In the genomic region with DNA sequence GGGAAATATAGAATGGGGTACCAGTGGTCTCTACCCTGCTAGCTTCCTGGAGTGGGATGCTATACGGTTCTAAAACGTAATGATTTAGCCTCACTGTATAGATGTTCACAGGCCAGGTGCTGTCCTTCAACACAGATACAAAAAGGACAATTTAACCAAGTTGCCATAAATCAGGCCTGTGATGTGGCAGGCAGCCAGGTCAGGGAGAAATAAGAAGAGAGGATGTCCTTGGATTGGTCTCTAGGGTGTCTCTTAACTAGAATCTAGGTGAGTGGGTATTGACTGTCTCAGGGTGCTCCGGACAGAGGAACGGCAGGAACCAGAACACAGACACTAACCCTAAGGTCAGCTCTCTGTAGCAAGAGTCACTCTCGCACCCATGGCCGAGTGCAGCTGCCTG, we compare ENCODE assay signal across 28 mouse cellular contexts. TPM values are rescaled to one million over a fixed set of nuclear protein-coding genes. Genes with fewer than 3 reads are reported as not detected.
"Had no signal": no experiment of that assay in that cellular context is flagged by ENCODE, and none has a peak within 500 bp of the region (broad histone marks: within the 10 kb centered on the region; RNA-seq: fewer than 3 reads in every experiment).

No protein-coding gene starts in this region.

- H3K9ac ChIP-seq: limb, embryonic 12.5 days; limb, embryonic 15.5 days; liver, embryonic 14.5 days; liver, postnatal 0 days; lung, embryonic 14.5 days; midbrain, embryonic 12.5 days; midbrain, embryonic 15.5 days; neural tube, embryonic 12.5 days; neural tube, embryonic 15.5 days had no signal

- DNase-seq: kidney, postnatal 36 days; layer of hippocampus, postnatal 36 days; left cerebral cortex, postnatal 4 days; liver, postnatal 0 days; lung, embryonic 14.5 days; right cerebral cortex, adult 18-20 months; right cerebral cortex, postnatal 14 days; right cerebral cortex, postnatal 4 days; thymus, adult 18-20 months; thymus, postnatal 36 days had no signal

- H3K27ac ChIP-seq: kidney, postnatal 0 days; limb, embryonic 12.5 days; limb, embryonic 15.5 days; liver, embryonic 14.5 days; macrophage; midbrain, embryonic 12.5 days; midbrain, embryonic 15.5 days; neural tube, embryonic 12.5 days; neural tube, embryonic 15.5 days; stomach, postnatal 0 days had no signal

- H3K9me3 ChIP-seq: limb, embryonic 12.5 days; limb, embryonic 15.5 days; midbrain, embryonic 12.5 days; midbrain, embryonic 15.5 days; neural tube, embryonic 12.5 days; neural tube, embryonic 15.5 days had no signal

- H3K4me2 ChIP-seq: limb, embryonic 12.5 days; limb, embryonic 15.5 days; liver, embryonic 11.5 days; lung, embryonic 14.5 days; midbrain, embryonic 12.5 days; midbrain, embryonic 15.5 days; neural tube, embryonic 12.5 days; neural tube, embryonic 15.5 days had no signal

- H3K4me3 ChIP-seq: limb, embryonic 12.5 days; limb, embryonic 15.5 days; midbrain, embryonic 12.5 days; midbrain, embryonic 15.5 days; neural tube, embryonic 12.5 days; neural tube, embryonic 15.5 days had no signal

- H3K27me3 ChIP-seq: limb, embryonic 15.5 days; midbrain, embryonic 15.5 days; neural tube, embryonic 12.5 days had no signal

- ATAC-seq: liver, postnatal 0 days; lung, postnatal 0 days; midbrain, embryonic 15.5 days had no signal

RNA-seq across cellular contexts. Expression of a gene that starts 6.1 kb away (rescaled TPM):
- total RNA-seq: layer of hippocampus, postnatal 10 days; left cerebral cortex, adult 8-10 months; left cerebral cortex, postnatal 14 days; left cerebral cortex, postnatal 4 days; megakaryocyte, adult 5-6 weeks had no signal
- polyA plus RNA-seq: kidney, postnatal 0 days; limb, embryonic 12.5 days; limb, embryonic 15.5 days; liver, embryonic 11.5 days; liver, embryonic 14.5 days; liver, postnatal 0 days; lung, postnatal 0 days; macrophage; neural tube, embryonic 15.5 days; stomach, embryonic 14.5 days; urinary bladder, adult 2 months had no signal

RNA-seq across cellular contexts. Expression of a gene that starts 31.8 kb away (rescaled TPM):
- total RNA-seq: megakaryocyte, adult 5-6 weeks had no signal
- polyA plus RNA-seq: macrophage had no signal
